Mouse (Mus musculus) neural tube, embryonic 14.5 days (tissue): ENCODE measurements around the gene Mill2. TPM values are rescaled to one million over a fixed set of nuclear protein-coding genes. Genes with fewer than 3 reads are reported as not detected.

Source experiments
- ATAC-seq: fragments of 200-750 bp; cut with Nextera tagmentation; 2 replicates; pipeline ENCODE4 v1.8.0; 2017; ENCODE audit warnings: low read depth, mild to moderate bottlenecking, moderate TSS enrichment, moderate library complexity
- H3K27ac ChIP-seq: fragments of 300-500 bp; sonication (generic); 2 replicates; pipeline ENCODE4 v1.5.1; 2014; ENCODE audit warnings: low read depth, mild to moderate bottlenecking, control low read depth, low read length, moderate library complexity, mixed read lengths
- H3K27me3 ChIP-seq: fragments of 300-500 bp; sonication (generic); 2 replicates; pipeline ENCODE4 v1.6.1; 2014; ENCODE audit warnings: low read length; ENCODE audit not compliant: control insufficient read depth, insufficient read depth
- H3K36me3 ChIP-seq: fragments of 300-500 bp; sonication (generic); 2 replicates; pipeline ENCODE4 v1.6.1; 2014; ENCODE audit warnings: low read length, mixed read lengths; ENCODE audit not compliant: control insufficient read depth, insufficient read depth
- H3K4me1 ChIP-seq: fragments of 300-500 bp; sonication (generic); 2 replicates; pipeline ENCODE4 v1.6.1; 2014; ENCODE audit warnings: low read length; ENCODE audit not compliant: control insufficient read depth, insufficient read depth
- H3K4me2 ChIP-seq: fragments of 300-500 bp; sonication (generic); 2 replicates; pipeline ENCODE4 v1.6.1; 2014; ENCODE audit warnings: mild to moderate bottlenecking, low read depth, low read length, control low read depth
- H3K4me3 ChIP-seq: fragments of 300-500 bp; sonication (generic); 2 replicates; pipeline ENCODE4 v1.5.1; 2014; ENCODE audit warnings: low read depth, low read length, control low read depth, mixed read lengths
- H3K9ac ChIP-seq: fragments of 300-500 bp; sonication (generic); replicated peaks from 2 replicates; pipeline ENCODE4 v1.6.1; 2014; ENCODE audit warnings: low read depth, mild to moderate bottlenecking, control low read depth, low read length, mixed read lengths
- H3K9me3 ChIP-seq: fragments of 300-500 bp; sonication (generic); 2 replicates; pipeline ENCODE4 v1.6.1; 2016; ENCODE audit warnings: low read length; ENCODE audit not compliant: control insufficient read depth
- WGBS: fragments of 180-500 bp; shearing (Covaris S2); extraction: QIAGEN DNeasy Blood & Tissue Kit; methylation state at CpG from one replicate; pipeline ENCODE4 v1.1.7; 2014; 5-methylcytosine and 5-hydroxymethylcytosine counted together
- polyA plus RNA-seq: library from polyadenylated mRNA; unstranded; fragments of >200 nt; fragmentation: Nextera tagmentation; extraction: Ambion mirVana; gene quantifications from 2 replicates; pipeline ENCODE4 v1.2.1, GENCODE M21; 2014

The Mill2 gene
- polyA plus RNA-seq, 1 experiment from 2014 or later, result not detected

GRCm38 (mm10) chr7:18829545-18829944 lies 10.2 kb upstream of the Mill2 start:
- no peak overlapping the region for H3K4me2 ChIP-seq
- H3K9ac ChIP-seq, result no peak overlapping the region
- no peaks in the 10 kb centered on the region for H3K4me1 ChIP-seq
- 82% methylated on average over 7 of the region's 7 CpGs for WGBS
- no peaks in the 10 kb centered on the region for H3K36me3 ChIP-seq
- ATAC-seq, result no peak
- H3K4me3 ChIP-seq, result no peak overlapping the region
- no peaks in the 10 kb centered on the region for H3K27me3 ChIP-seq
- no peak overlapping the region for H3K27ac ChIP-seq
- H3K9me3 ChIP-seq, result no peaks in the 10 kb centered on the region

DNA sequence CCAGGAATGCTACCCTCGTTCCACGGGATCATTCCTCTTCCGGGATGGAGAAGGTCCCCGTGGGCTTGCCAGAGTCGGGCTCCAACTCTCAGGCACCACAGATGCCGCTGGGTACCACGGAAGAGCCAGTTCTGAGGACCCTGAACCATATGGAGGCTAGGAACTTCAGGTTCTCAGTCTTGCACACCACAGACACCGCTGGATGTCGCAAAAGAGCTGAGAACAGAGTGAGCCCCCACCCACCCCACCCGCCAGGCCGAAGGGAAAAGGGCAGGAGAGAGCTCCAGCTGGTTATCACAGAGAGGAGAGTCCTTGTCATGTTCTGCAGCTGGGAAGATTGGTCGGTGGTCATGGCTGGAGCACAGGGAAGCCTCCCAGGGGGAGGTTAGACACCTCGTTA lies 7.5 kb upstream of the Mill2 start:
- WGBS, result 51% methylated on average over 13 of the region's 13 CpGs

GRCm38 (mm10) chr7:18840386-18841173 lies 814 bp downstream of the Mill2 start:
- H3K4me2 ChIP-seq, result peak overlapping the region; percentile 52
- peak; percentile 69 for ATAC-seq
- H3K27ac ChIP-seq, result peak overlapping the region; percentile 2; the same call in 1 of the 2 replicates
- 0 out of 2 replicates have a peak overlapping the region, but pooled peaks have one; percentile 44 for H3K9ac ChIP-seq
- no peaks in the 10 kb centered on the region for H3K36me3 ChIP-seq
- H3K9me3 ChIP-seq, result no peaks in the 10 kb centered on the region
- peak overlapping the region; percentile 27; the same call in 1 of the 2 replicates for H3K4me3 ChIP-seq
- H3K27me3 ChIP-seq, result no peaks in the 10 kb centered on the region
- 5% methylated on average over 14 of the region's 17 CpGs for WGBS
- H3K4me1 ChIP-seq, result no peaks in the 10 kb centered on the region

More for the DNA sequence above, 7.5 kb upstream of the Mill2 start:
- Histone ChIP-seq H3K4me3 (no peak overlapping the region), H3K27me3 (no peaks in the 10 kb centered on the region), H3K4me2 (no peak overlapping the region), H3K36me3 (no peaks in the 10 kb centered on the region), H3K27ac (no peak overlapping the region), H3K4me1 (no peaks in the 10 kb centered on the region), H3K9ac (no peak overlapping the region), H3K9me3 (no peaks in the 10 kb centered on the region)
- ATAC-seq, result no peak

GRCm38 (mm10) chr7:18841174-18841567 lies 1.4 kb downstream of the Mill2 start:
- peak; percentile 44; the same call in 1 of the 2 replicates for ATAC-seq
- no peaks in the 10 kb centered on the region for H3K4me1 ChIP-seq
- no peak overlapping the region for H3K9ac ChIP-seq
- no peak overlapping the region for H3K27ac ChIP-seq
- H3K27me3 ChIP-seq, result no peaks in the 10 kb centered on the region
- 75% methylated on average over 1 of the region's 1 CpGs for WGBS
- H3K36me3 ChIP-seq, result no peaks in the 10 kb centered on the region
- peak overlapping the region; percentile 35; the same call in 1 of the 2 replicates for H3K4me2 ChIP-seq
- H3K4me3 ChIP-seq, result no peak overlapping the region
- H3K9me3 ChIP-seq, result no peaks in the 10 kb centered on the region

DNA sequence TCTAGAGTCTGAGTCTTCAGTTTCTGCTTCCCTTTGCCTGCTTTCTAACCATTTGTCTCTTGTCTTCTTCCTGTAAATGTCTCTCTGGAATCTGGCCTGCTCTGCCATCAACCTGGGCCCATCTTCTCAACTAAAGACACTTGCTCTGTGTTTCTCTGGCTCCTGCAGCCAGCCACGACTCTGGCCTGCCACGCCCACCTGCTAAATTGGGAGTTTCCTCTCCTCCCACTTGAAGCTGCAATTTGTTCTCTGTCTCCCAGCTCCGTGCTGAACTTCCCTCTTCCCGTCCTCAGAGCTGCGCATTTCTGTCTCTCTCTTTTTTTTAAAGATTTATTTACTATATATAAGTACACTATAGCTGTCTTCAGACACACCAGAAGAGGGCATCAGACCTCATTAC lies 5.0 kb downstream of the Mill2 start:
- no peaks in the 10 kb centered on the region for H3K27me3 ChIP-seq
- H3K36me3 ChIP-seq, result no peaks in the 10 kb centered on the region
- H3K9ac ChIP-seq, result no peak overlapping the region
- WGBS, result 29% methylated on average over 5 of the region's 5 CpGs
- no peaks in the 10 kb centered on the region for H3K9me3 ChIP-seq
- H3K4me3 ChIP-seq, result no peak overlapping the region
- H3K4me2 ChIP-seq, result no peak overlapping the region
- ATAC-seq, result no peak
- no peaks in the 10 kb centered on the region for H3K4me1 ChIP-seq
- H3K27ac ChIP-seq, result no peak overlapping the region

GRCm38 (mm10) chr7:18848395-18848794 lies 8.6 kb downstream of the Mill2 start:
- ATAC-seq, result no peak
- Histone ChIP-seq H3K4me3 (no peak overlapping the region), H3K9me3 (no peaks in the 10 kb centered on the region), H3K36me3 (no peaks in the 10 kb centered on the region), H3K27me3 (no peaks in the 10 kb centered on the region), H3K27ac (no peak overlapping the region), H3K4me2 (no peak overlapping the region), H3K4me1 (no peaks in the 10 kb centered on the region), H3K9ac (no peak overlapping the region)
- WGBS, result 92% methylated on average over 1 of the region's 1 CpGs

DNA sequence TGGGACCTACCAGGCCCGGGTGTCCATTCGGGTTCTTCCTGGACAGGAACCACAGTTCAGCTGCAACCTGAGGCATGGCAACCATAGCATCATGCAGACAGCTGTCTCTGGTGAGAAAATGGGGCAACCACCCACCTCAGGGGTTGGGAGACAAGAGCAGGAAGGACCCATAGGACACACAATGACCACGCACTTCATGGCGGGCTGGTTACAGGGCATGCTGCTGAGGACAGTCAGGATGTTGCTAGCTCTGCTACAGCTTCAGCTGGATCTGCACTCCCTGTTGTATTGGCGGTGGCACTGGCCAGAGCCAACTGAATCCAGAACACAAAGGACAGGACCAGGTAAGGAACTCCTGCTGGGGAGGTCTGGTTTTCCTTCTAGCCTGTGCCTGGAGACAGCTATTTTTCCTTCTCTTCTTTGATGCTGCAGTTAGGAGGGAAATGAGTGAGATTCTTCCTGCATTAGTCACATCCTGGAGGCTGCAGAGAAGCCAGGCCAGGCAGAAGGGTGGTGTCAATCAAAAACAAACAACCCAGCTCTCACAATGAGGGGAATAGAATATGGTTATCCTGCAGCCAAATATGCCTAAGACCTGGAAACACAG lies 18.6 kb downstream of the Mill2 start:
- Histone ChIP-seq H3K4me2 (no peak overlapping the region), H3K4me1 (no peaks in the 10 kb centered on the region), H3K27ac (no peak overlapping the region), H3K9me3 (no peaks in the 10 kb centered on the region), H3K4me3 (no peak overlapping the region), H3K27me3 (no peaks in the 10 kb centered on the region), H3K9ac (no peak overlapping the region), H3K36me3 (no peaks in the 10 kb centered on the region)
- 86% methylated on average over 5 of the region's 5 CpGs for WGBS
- no peak for ATAC-seq

DNA sequence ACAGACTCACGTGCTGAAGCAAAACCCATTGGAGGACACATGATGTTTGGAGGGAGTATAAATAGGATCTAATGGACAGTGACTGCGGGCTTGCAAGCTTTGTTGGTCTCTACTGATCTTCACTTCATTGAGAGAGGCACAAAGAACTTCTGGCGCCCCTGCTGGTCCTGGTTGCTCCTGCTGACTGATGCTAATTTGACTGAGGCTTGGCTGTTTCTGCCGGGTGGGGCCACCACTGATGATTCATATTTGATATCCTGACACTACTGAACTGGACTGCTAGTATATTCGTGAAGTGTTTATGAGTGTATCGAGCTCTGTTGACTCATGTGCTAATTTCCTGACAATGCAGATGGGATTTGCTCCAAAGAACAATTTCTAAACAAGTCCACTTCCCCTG lies 23.0 kb downstream of the Mill2 start:
- no peak overlapping the region for H3K4me2 ChIP-seq
- H3K4me1 ChIP-seq, result no peaks in the 10 kb centered on the region
- H3K36me3 ChIP-seq, result no peaks in the 10 kb centered on the region
- H3K9ac ChIP-seq, result no peak overlapping the region
- no peaks in the 10 kb centered on the region for H3K27me3 ChIP-seq
- no peak overlapping the region for H3K4me3 ChIP-seq
- no peak for ATAC-seq
- no peak overlapping the region for H3K27ac ChIP-seq
- 87% methylated on average over 6 of the region's 6 CpGs for WGBS
- no peaks in the 10 kb centered on the region for H3K9me3 ChIP-seq

DNA sequence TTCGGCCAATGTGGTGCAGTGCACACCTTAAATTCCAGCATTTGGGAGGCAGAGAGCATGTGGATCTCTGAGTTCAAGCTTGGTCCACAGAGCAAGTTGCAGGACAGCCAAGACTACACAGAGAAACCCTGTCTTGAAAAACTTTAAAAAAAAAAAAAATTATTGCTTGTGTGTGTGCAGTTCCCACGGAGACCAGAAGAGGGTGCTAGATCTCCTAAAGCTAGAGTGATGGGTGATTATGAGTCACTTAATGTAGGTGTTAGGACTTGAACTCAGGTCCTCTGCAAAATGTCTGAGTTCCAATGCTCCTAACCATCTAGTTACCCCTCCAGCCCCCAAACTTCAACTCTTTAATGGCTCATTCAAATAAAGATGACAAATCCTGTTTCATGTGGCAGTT lies 28.7 kb downstream of the Mill2 start:
- H3K4me3 ChIP-seq, result no peak overlapping the region
- no peak overlapping the region for H3K9ac ChIP-seq
- no peaks in the 10 kb centered on the region for H3K36me3 ChIP-seq
- H3K9me3 ChIP-seq, result no peaks in the 10 kb centered on the region
- no peaks in the 10 kb centered on the region for H3K27me3 ChIP-seq
- 0 out of 2 replicates have a peak, but pooled peaks cover 3% of the 10 kb centered on the region for H3K4me1 ChIP-seq
- no peak for ATAC-seq
- WGBS, result 86% methylated on average over 2 of the region's 2 CpGs
- no peak overlapping the region for H3K4me2 ChIP-seq
- H3K27ac ChIP-seq, result no peak overlapping the region
